Mouse (Mus musculus) liver, embryonic 11.5 days (tissue): ENCODE data around the gene Mfap5. TPM values are rescaled to one million over a fixed set of nuclear protein-coding genes. Genes with fewer than 3 reads are reported as not detected.
"Not testable (repeated sequence)": the region's sequence is repeated elsewhere in the genome, so short reads cannot be mapped to it uniquely, and the experiment has no call there.

Experiments used
- ATAC-seq: fragments of 200-750 bp; cut with Nextera tagmentation; replicated peaks from 2 replicates; pipeline ENCODE4 v1.8.0; 2017; ENCODE audit warnings: moderate number of reproducible peaks, mild to moderate bottlenecking, moderate TSS enrichment, moderate library complexity; ENCODE audit not compliant: low FRiP score
- DNase-seq: peaks from one replicate; pipeline ENCODE4 v3.0.0-alpha.2; 2017; ENCODE audit warnings: low spot score
- H3K27ac ChIP-seq: fragments of 300-500 bp; sonication (generic); 2 replicates; pipeline ENCODE4 v1.5.1; 2014; ENCODE audit warnings: mild to moderate bottlenecking, low read depth, low read length, control low read depth
- H3K27me3 ChIP-seq: fragments of 300-500 bp; sonication (generic); replicated peaks from 2 replicates; pipeline ENCODE4 v1.6.1; 2014; ENCODE audit warnings: low read length, mixed read lengths; ENCODE audit not compliant: control insufficient read depth, insufficient read depth
- H3K36me3 ChIP-seq: fragments of 300-500 bp; sonication (generic); 2 replicates; pipeline ENCODE4 v1.6.1; 2014; ENCODE audit warnings: mild to moderate bottlenecking, low read length, moderate library complexity, mixed read lengths; ENCODE audit not compliant: control insufficient read depth, insufficient read depth
- H3K4me1 ChIP-seq: fragments of 300-500 bp; sonication (generic); replicated peaks from 2 replicates; pipeline ENCODE4 v1.6.1; 2014; ENCODE audit warnings: low read length, mixed read lengths; ENCODE audit not compliant: control insufficient read depth, insufficient read depth
- H3K4me2 ChIP-seq: fragments of 300-500 bp; sonication (generic); 2 replicates; pipeline ENCODE4 v1.6.1; 2014; ENCODE audit warnings: mild to moderate bottlenecking, control low read depth, moderate library complexity
- H3K4me3 ChIP-seq: fragments of 300-500 bp; sonication (generic); 2 replicates; pipeline ENCODE4 v1.5.1; 2014; ENCODE audit warnings: low read depth, low read length, control low read depth
- H3K9ac ChIP-seq: fragments of 300-500 bp; sonication (generic); 2 replicates; pipeline ENCODE4 v1.6.1; 2014; ENCODE audit warnings: low read depth, low read length, control low read depth
- H3K9me3 ChIP-seq: fragments of 300-500 bp; sonication (generic); 2 replicates; pipeline ENCODE4 v1.6.1; 2016; ENCODE audit warnings: low read length, inconsistent platforms, mixed read lengths; ENCODE audit not compliant: control insufficient read depth
- WGBS: fragments of 180-500 bp; shearing (Covaris S2); extraction: QIAGEN DNeasy Blood & Tissue Kit; methylation state at CpG from one replicate; pipeline ENCODE4 v1.1.7; 2014; 5-methylcytosine and 5-hydroxymethylcytosine counted together
- polyA plus RNA-seq: library from polyadenylated mRNA; unstranded; fragments of >200 nt; fragmentation: Nextera tagmentation; extraction: Ambion mirVana; gene quantifications from 2 replicates; pipeline ENCODE4 v1.2.1, GENCODE M21; 2014

The Mfap5 gene
- polyA plus RNA-seq, 1 experiment from 2014 or later = 0.67 TPM

GRCm38 (mm10) chr6:122527596-122527995, 22.0 kb downstream of the Mfap5 start:
- H3K4me1 ChIP-seq = no peaks in the 10 kb centered on the region
- H3K9me3 ChIP-seq = no peaks in the 10 kb centered on the region
- DNase-seq = no peak
- H3K36me3 ChIP-seq = no peaks in the 10 kb centered on the region
- no peaks in the 10 kb centered on the region for H3K27me3 ChIP-seq
- ATAC-seq = no peak
- H3K4me3 ChIP-seq = no peak overlapping the region
- no peak overlapping the region for H3K9ac ChIP-seq
- WGBS = 20% methylated on average over 12 of the region's 12 CpGs
- no peak overlapping the region for H3K4me2 ChIP-seq
- H3K27ac ChIP-seq = no peak overlapping the region

DNA sequence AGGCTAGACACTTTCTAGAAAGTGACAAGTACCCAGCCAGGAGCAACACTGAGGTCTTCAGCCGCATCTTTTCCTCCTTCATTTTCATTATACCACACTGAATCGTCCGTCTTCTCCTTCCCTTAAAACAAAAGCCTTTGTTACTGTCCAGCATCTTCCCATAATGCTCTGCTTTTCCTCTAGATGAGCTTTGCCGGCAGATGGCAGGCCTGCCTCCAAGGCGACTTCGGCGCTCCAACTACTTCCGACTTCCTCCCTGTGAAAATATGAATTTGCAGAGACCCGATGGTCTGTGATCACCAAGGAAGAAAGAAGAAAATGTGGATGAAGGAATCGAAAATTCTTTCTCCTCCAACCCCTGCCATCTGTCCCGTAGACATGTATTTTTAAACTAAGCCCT, 22.5 kb downstream of the Mfap5 start:
- Histone ChIP-seq H3K27me3 (no peaks in the 10 kb centered on the region), H3K4me2 (no peak overlapping the region), H3K4me1 (0 out of 2 replicates have a peak, but pooled peaks cover 2% of the 10 kb centered on the region), H3K27ac (no peak overlapping the region), H3K4me3 (no peak overlapping the region), H3K36me3 (no peaks in the 10 kb centered on the region), H3K9me3 (no peaks in the 10 kb centered on the region), H3K9ac (no peak overlapping the region)
- DNase-seq (no peak), ATAC-seq (no peak)
- WGBS = 77% methylated on average over 11 of the region's 11 CpGs

GRCm38 (mm10) chr6:122531466-122532174, 26.0 kb downstream of the Mfap5 start:
- ATAC-seq = no peak
- 66% methylated on average over 8 of the region's 8 CpGs for WGBS
- H3K4me3 ChIP-seq = no peak overlapping the region

DNA sequence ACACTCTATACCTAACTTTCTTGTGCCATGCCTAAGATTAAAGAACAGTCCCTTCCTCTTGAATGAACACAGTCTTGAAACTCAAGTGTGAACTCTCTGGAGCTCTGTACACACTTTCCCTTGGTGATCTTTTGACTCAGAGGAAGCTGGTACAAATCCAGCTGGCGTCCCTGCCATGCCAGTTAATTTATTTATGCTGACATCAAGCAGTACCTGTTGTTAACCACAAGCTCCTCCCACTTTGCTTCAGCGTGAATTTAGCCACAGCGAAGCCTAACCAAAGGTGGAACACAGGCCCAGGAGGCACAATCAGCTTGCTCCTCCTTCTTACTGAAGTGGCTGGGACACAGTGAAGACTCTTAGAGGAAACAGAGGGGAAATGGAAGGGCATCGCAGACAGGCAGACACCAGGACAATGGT, 27.2 kb downstream of the Mfap5 start:
- ATAC-seq = no peak
- peak overlapping the region; percentile 18 for H3K4me2 ChIP-seq
- H3K27ac ChIP-seq = no peak overlapping the region
- WGBS = 18% methylated on average over 4 of the region's 4 CpGs
- no peaks in the 10 kb centered on the region for H3K36me3 ChIP-seq
- no peaks in the 10 kb centered on the region for H3K9me3 ChIP-seq
- H3K9ac ChIP-seq = no peak overlapping the region
- H3K27me3 ChIP-seq = no peaks in the 10 kb centered on the region
- 0 out of 2 replicates have a peak, but pooled peaks cover 2% of the 10 kb centered on the region for H3K4me1 ChIP-seq
- no peak overlapping the region for H3K4me3 ChIP-seq
- DNase-seq = no peak

More at GRCm38 (mm10) chr6:122531466-122532174, 26.0 kb downstream of the Mfap5 start:
- DNase-seq = no peak
- Histone ChIP-seq H3K9me3 (no peaks in the 10 kb centered on the region), H3K36me3 (no peaks in the 10 kb centered on the region), H3K4me2 (no peak overlapping the region), H3K4me1 (0 out of 2 replicates have a peak, but pooled peaks cover 2% of the 10 kb centered on the region), H3K27me3 (no peaks in the 10 kb centered on the region), H3K27ac (no peak overlapping the region), H3K9ac (no peak overlapping the region)

GRCm38 (mm10) chr6:122534032-122534431, 28.4 kb downstream of the Mfap5 start:
- ATAC-seq (no peak), DNase-seq (no peak)
- H3K9ac ChIP-seq = no peak overlapping the region
- 0 out of 2 replicates have a peak, but pooled peaks cover 2% of the 10 kb centered on the region for H3K4me1 ChIP-seq
- H3K27me3 ChIP-seq = no peaks in the 10 kb centered on the region
- 57% methylated on average over 3 of the region's 3 CpGs for WGBS
- no peak overlapping the region for H3K27ac ChIP-seq
- H3K4me3 ChIP-seq = no peak overlapping the region
- no peaks in the 10 kb centered on the region for H3K36me3 ChIP-seq
- no peak overlapping the region for H3K4me2 ChIP-seq
- no peaks in the 10 kb centered on the region for H3K9me3 ChIP-seq

- Histone ChIP-seq H3K9ac (no peak overlapping the region), H3K27ac (no peak overlapping the region), H3K4me1 (no peaks in the 10 kb centered on the region), H3K36me3 (no peaks in the 10 kb centered on the region), H3K4me2 (no peak overlapping the region), H3K9me3 (no peaks in the 10 kb centered on the region), H3K4me3 (no peak overlapping the region), H3K27me3 (no peaks in the 10 kb centered on the region)
- no peak for ATAC-seq
- WGBS = 88% methylated on average over 9 of the region's 9 CpGs
- DNase-seq = no peak
Observed at GRCm38 (mm10) chr6:122539564-122539963, 33.9 kb downstream of the Mfap5 start.

DNA sequence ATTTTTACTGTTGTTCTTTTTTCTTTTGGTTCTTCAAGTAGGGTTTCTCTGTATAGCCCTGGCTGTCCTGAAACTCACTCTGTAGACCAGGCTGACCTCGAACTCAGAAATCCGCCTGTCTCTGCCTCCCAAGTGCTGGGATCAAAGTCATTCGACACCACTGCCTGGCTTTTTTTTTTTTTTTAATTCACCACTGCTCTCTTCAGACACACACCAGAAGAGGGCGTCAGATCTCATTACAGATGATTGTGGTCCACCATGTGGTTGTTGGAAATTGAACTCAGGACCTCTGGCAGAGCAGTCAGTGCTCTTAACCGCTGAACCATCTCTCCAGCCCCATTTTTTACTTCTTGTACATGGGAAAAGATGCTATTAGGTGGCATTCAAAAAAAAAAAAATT, 36.8 kb downstream of the Mfap5 start:
- not testable (repeated sequence) for H3K4me1 ChIP-seq, H3K4me2 ChIP-seq, H3K4me3 ChIP-seq, H3K9me3 ChIP-seq, ATAC-seq, H3K27me3 ChIP-seq, H3K27ac ChIP-seq, H3K36me3 ChIP-seq, DNase-seq, H3K9ac ChIP-seq
- 65% methylated on average over 5 of the region's 5 CpGs for WGBS

DNA sequence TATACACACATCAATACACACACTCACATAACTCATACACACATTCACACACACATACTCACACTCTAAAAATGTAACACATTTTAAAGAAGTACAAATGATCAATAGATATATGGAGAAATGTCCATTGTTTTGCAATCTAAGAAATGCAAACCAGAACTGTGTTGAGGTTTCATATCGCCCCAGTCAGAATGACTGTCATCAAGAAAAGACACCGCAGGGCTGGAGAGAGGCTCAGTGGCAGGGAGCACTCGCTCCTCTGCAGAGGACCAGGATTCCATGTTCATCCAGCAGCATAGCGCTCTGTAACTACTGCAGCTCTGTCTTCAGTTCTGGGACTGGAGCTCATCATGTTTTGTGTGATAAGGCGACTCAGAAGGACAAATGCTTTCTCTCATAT, 37.9 kb downstream of the Mfap5 start:
- H3K4me1 ChIP-seq = no peaks in the 10 kb centered on the region
- ATAC-seq = no peak
- no peaks in the 10 kb centered on the region for H3K27me3 ChIP-seq
- 69% methylated on average over 5 of the region's 5 CpGs for WGBS
- DNase-seq = no peak
- no peak overlapping the region for H3K4me2 ChIP-seq
- H3K9me3 ChIP-seq = no peaks in the 10 kb centered on the region
- H3K4me3 ChIP-seq = no peak overlapping the region
- no peak overlapping the region for H3K27ac ChIP-seq
- H3K9ac ChIP-seq = no peak overlapping the region
- H3K36me3 ChIP-seq = no peaks in the 10 kb centered on the region

- no peak for ATAC-seq
- Histone ChIP-seq H3K4me2 (no peak overlapping the region), H3K27me3 (no peaks in the 10 kb centered on the region), H3K4me3 (no peak overlapping the region), H3K9me3 (no peaks in the 10 kb centered on the region), H3K9ac (no peak overlapping the region), H3K36me3 (no peaks in the 10 kb centered on the region), H3K27ac (no peak overlapping the region), H3K4me1 (no peaks in the 10 kb centered on the region)
- 88% methylated on average over 1 of the region's 1 CpGs for WGBS
- no peak for DNase-seq
Observed at GRCm38 (mm10) chr6:122544672-122545071, 39.0 kb downstream of the Mfap5 start.
